In genomic region chr4:140693513-140693912, GRCm38 (mm10) we compare ENCODE assay signal across 18 mouse cellular contexts. TPM values are rescaled to one million over a fixed set of nuclear protein-coding genes. Genes with fewer than 3 reads are reported as not detected.
"Had no signal": no experiment of that assay in that cellular context is flagged by ENCODE, and none has a peak within 500 bp of the region (broad histone marks: within the 10 kb centered on the region; RNA-seq: fewer than 3 reads in every experiment).

No protein-coding gene starts in this region.

- ATAC-seq: midbrain, embryonic 15.5 days had no signal

- H3K4me3 ChIP-seq: limb, embryonic 13.5 days; megakaryocyte, embryonic 14.5 days; midbrain, embryonic 15.5 days; neural tube, embryonic 12.5 days had no signal

- DNase-seq: kidney, postnatal 14 days; left cerebral cortex, postnatal 4 days; lung, embryonic 14.5 days; lung, postnatal 10 days; lung, postnatal 4 days; thymus, adult 18-20 months; thymus, postnatal 14 days had no signal

- H3K27me3 ChIP-seq: megakaryocyte, embryonic 14.5 days had no signal

- H3K9ac ChIP-seq: limb, embryonic 13.5 days; liver, embryonic 14.5 days; lung, embryonic 14.5 days; midbrain, embryonic 15.5 days; neural tube, embryonic 12.5 days had no signal

- H3K27ac ChIP-seq: limb, embryonic 13.5 days; liver, embryonic 14.5 days; midbrain, embryonic 15.5 days; neural tube, embryonic 12.5 days had no signal

- H3K36me3 ChIP-seq: limb, embryonic 13.5 days; midbrain, embryonic 15.5 days; neural tube, embryonic 12.5 days had no signal

- H3K4me2 ChIP-seq: limb, embryonic 13.5 days; lung, embryonic 14.5 days; midbrain, embryonic 11.5 days; midbrain, embryonic 15.5 days; neural tube, embryonic 12.5 days had no signal

- H3K9me3 ChIP-seq: limb, embryonic 13.5 days; megakaryocyte, embryonic 14.5 days; midbrain, embryonic 15.5 days; neural tube, embryonic 12.5 days had no signal

- H3K4me1 ChIP-seq: midbrain, embryonic 15.5 days had no signal

RNA-seq across cellular contexts. Expression of gene Padi6, which starts 48.9 kb away (rescaled TPM):
- total RNA-seq: layer of hippocampus, adult 8-10 months; monocyte, adult 5-6 weeks had no signal
- polyA plus RNA-seq: kidney, embryonic 14.5 days; large intestine, adult 2 months; limb, embryonic 13.5 days; liver, embryonic 14.5 days; lung, embryonic 14.5 days; midbrain, embryonic 11.5 days; neural tube, embryonic 12.5 days; stomach, embryonic 14.5 days had no signal
